Mouse (Mus musculus) T-helper 1 cell (primary cell): Measurements from ENCODE around the gene Selenok.

Experiments
- in situ Hi-C: fragments of 300-600 bp; cut with MboI, MseI; formaldehyde crosslinking; loops from one replicate; pipeline ENCODE4 v1.15.1; 2025; ENCODE audit warnings: high pct_unique_total_duplicates

Gene Selenok

DNA sequence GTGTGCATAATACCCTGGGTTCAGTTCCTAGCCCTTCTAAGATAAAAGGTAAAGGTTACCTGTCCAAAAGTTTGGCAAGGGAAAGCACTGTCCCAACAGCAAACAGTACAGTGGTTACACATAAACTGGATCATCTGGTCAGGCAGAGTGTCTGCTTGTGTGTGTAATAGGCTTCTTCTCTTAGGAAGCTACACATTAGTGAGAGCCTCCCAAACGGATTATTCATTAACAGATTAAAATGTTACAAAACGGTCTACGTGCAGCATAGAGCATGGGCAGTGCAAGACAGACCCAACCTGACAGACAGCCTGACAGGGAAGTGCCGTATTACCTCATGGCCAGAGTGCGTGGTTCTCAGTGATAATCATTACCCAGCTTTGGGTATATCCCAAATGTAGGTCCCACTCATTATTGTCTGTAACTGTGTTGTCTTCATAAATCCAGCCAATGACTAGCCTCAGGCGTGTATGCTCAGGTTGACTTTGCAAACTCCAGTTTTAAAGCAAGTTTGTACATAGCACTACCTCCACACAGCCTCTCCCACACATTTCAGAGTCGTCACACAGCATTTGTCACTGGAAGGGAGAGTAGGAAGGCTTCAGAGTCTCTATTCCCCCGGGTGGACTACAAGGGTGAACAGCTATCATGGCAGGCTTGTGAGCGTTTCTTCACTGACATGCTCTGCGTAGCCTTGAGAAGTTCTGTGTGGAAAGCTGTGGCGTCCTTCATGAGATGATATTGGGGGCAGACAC is 28.1 kb downstream of the Selenok start:
- in situ Hi-C loops: no loop called here

GRCm38 (mm10) chr14:29997345-29997744 is 29.2 kb downstream of the Selenok start:
- in situ Hi-C loops: no loop called here

DNA sequence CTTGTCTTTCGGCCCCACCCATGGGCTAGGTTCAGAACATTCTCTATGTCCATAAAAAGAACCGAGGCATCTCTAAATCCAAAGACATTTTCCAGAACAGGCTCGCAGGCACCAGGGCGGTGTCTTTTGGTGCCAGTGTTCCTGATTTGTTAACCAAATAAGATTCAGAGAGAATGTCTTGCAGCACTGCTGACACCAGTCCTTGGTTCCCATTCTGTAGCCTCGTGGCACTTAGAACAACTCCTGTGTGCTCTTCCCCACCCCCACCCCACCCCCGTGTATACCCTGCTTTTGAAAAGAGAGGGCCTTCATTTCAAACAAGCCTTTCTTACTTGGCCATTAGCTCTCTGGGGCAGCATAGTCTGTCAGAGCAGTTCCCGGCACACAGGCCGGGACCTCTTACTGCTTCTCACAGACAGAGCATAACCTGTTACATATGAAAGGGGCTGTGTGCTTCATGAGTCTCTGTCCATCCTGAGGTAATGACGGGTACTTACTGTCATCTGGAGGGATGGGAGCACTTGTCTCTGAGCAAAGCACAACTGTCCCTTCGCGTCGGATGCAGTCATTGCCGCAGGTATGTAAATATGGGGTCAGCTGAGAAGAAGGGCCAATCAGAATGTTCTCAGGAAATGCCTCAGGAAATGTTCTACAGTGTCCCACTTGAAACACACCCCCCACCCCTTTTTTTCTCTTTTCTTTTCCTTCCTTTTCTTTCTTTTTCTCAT is 30.8 kb downstream of the Selenok start:
- in situ Hi-C loops: no loop called here

- in situ Hi-C loops: no loop called here
Measured at GRCm38 (mm10) chr14:29999475-29999811, 31.3 kb downstream of the Selenok start.

DNA sequence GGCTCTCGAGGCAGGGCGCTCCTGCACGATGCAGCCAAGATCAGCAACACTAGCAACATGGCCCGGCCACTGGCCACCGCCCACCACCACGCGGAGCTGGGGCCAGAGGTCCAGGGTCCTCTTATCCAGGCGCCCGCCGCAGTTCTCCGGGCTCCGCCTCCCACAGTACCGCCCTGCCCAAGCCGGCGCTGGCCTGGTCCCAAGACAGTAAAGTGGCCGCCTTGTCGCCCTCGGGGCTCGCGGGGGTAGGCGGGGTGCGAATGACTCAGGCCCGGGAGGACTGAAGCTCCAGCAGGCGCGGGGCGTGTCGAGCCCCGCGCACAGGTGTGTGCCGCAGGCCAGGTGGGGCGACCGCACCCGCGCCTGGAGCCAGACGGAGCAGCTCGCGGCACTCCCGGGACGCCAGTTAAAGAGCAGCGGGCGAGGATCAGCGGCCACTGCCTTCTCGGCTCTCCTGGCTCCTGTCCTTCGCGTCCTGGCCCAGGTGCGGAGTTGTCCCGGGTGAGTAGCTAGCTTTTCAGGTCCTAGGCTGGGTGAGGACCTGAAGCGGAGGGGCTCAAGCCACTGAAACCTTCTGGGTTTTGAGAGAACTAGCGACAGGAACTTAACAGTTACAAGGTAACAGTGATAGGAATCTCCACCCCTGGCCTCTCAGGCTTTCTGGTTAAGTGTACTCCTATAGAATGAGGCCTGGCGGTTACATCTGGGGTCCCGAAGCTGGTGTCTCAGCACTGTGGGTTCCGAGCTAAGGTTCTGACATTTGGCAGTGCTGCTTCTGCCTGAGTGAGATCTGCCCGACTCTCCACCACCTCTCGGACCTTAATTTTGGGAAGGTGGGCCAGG is 40.8 kb downstream of the Selenok start, which contains the start of the genes Il17rb and Chdh:
Gene Il17rb, minus strand, starts transcription at position 164 of the 843 bp plus-strand sequence.
Gene Chdh, plus strand, starts transcription at position 291 of the 843 bp plus-strand sequence.
- in situ Hi-C loops: no loop called here

DNA sequence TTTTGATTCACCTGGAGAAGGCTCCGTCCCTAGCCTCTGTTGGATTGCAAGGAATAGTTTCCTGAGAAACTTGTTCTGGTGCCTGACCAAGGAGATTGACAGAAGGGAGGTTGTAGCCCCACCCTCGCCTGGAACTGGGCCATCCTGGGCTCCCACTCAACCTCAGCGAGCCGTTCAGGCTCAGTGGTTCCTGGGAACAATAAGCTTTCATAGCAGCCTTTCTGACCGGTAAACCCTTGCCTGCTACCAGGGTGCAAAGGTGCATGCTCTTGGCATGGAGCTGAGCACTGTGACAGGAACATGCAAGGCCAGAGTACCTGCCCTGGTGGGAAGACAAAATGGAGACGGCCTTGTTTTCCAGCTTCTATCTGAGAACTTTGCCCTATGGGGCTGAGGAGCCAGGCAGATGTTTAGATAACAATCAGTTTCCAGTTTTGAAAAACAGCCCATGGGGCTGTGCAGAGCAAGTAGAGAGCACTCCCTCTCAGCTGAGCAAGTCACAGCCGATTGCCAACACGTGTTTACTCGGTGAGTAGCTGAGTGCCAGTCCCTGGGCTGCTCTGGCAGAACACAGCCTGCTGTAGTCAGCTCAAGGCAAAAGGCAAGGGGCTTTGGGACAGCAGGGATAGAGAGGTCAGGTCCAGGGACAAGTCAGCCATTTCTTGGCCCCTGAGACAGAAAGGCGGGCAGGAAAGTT is 41.9 kb downstream of the Selenok start:
- in situ Hi-C loops: no loop called here

DNA sequence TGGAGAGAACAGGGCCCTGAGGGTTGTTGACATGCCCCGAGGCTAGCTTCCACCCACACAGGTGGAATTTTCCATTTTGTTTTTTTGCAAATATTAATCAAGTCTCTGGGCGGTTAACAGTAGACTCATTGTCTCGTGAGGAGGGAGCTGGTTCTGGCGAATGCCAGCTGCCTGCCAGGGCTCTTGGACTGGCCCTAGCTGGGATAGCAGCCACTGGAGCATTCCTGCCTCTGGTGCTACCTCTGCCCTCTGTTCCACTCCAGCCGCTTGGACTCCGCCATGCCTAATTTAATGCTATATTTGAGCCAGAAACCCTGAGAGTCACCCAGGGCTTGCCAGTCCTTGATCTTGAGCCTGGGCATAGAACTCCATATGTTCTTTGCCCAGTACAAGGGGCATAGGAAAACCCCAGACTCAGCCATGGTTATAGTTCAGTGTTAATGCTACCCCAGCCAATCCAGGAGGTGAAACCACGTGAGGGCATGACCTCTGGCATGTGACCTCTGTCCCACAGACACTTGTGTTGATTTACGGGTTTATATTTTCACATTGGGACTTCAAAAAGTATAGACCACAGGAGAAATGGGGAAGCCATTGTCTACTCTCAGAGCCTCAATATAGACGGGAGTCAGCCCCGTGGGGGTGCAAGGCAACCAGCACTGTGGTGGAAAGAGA is 43.9 kb downstream of the Selenok start:
- in situ Hi-C loops: no loop called here

GRCm38 (mm10) chr14:30014487-30014886 is 46.4 kb downstream of the Selenok start:
- in situ Hi-C loops: no loop called here

- in situ Hi-C loops: no loop called here
Measured at GRCm38 (mm10) chr14:30015008-30015407, 46.9 kb downstream of the Selenok start.

- in situ Hi-C loops: no loop called here
Measured at GRCm38 (mm10) chr14:30016666-30017065, 48.6 kb downstream of the Selenok start.

DNA sequence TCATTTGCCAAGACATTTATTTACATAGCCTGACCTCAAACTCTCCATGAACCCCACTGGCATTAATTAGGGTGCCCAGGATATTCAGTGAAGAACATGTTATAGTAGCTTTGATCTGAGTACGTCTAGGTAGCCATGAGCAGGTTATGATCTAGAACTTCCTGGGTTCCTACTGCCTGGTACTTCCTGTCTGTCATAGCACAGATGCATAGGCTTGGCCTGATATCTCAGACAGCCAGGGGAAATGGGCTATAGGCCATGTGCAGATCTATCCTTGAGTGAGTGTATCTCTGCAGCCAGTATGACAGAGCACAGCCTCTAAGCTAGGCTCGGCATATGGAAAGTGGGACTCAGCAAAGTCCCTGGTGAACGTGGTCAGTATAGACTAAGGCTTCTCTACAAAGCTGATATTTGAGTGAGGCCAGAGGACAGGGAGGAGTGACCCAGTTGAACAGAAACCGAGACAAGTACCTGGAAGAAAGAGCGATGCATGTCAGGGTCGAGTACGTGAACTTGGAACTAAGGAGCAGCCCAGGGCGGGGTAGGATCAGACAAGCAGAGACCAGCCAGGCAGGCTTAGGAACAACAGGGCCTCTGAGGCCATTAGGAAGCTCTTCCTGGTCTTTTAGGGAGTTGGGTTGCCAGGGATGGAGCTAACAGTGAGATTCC is 49.8 kb downstream of the Selenok start:
- in situ Hi-C loops: no loop called here

- in situ Hi-C loops: no loop called here
Measured at GRCm38 (mm10) chr14:30018463-30018801, 50.3 kb downstream of the Selenok start.

- in situ Hi-C loops: no loop called here
Measured at GRCm38 (mm10) chr14:30018846-30019245, 50.7 kb downstream of the Selenok start.

DNA sequence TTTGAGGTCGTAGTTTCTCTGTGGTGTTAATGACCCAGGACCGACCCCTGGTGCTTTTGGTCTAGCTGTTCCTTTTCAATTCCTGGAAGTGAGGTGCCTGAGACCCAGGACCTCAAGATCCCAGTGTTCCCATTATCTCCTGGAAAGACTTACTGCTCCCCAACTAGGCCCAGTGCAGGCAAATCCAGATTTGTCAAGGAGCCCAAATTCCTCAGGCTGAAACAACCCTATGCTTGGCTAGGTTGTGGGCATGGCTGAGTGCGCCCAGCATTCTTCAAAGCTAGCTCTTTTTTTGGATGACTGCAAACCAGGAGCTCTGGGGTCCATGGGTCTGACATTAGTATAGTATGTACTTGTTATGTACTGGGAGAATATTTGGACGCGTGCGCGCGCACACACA is 51.3 kb downstream of the Selenok start:
- in situ Hi-C loops: no loop called here

GRCm38 (mm10) chr14:30019792-30020575 is 51.9 kb downstream of the Selenok start:
- in situ Hi-C loops: no loop called here

- in situ Hi-C loops: no loop called here
Measured at GRCm38 (mm10) chr14:30022471-30022870, 54.4 kb downstream of the Selenok start.

- in situ Hi-C loops: no loop called here
Measured at GRCm38 (mm10) chr14:30024387-30024786, 56.3 kb downstream of the Selenok start.
